Mouse (Mus musculus) myocyte (in vitro differentiated cells): ENCODE measurements at regions not wholly inside any gene's neighbourhood (a gene's known extent, or its start where the extent isn't known, plus 50 kb on each side); places are given as distances from the start of the nearest gene placed in this dataset.

Experiments used
- CEBPB ChIP-seq: IDR thresholded peaks from 2 replicates; pipeline ENCODE4 v1.6.1; 2011; ENCODE audit warnings: mild to moderate bottlenecking, moderate library complexity; ENCODE audit not compliant: poor library complexity, insufficient read depth, severe bottlenecking
- E2F4 ChIP-seq: IDR thresholded peaks from one replicate; pipeline ENCODE4 v1.6.1; 2011; ENCODE audit warnings: mild to moderate bottlenecking, control low read depth, moderate library complexity; ENCODE audit not compliant: insufficient read depth
- MYOD1 ChIP-seq, 3 experiments: IDR thresholded peaks; one replicate each; pipeline ENCODE4 v1.6.1; 2011; ENCODE audit warnings: control low read depth in 2 of 3, low read depth in 2 of 3, mild to moderate bottlenecking in 2 of 3, moderate library complexity in 1 of 3; ENCODE audit not compliant: insufficient read length in 2 of 3, control insufficient read depth in 1 of 3
- MYOG ChIP-seq, 3 experiments: IDR thresholded peaks; one replicate each; pipeline ENCODE4 v1.6.1; 2011; ENCODE audit warnings: control low read depth in 2 of 3, low read depth in 2 of 3, mild to moderate bottlenecking in 2 of 3; ENCODE audit not compliant: insufficient read length in 2 of 3, control insufficient read depth in 1 of 3, insufficient read depth in 1 of 3
- POLR2A ChIP-seq: IDR thresholded peaks from one replicate; pipeline ENCODE4 v1.6.1; 2011; ENCODE audit warnings: low read depth, mild to moderate bottlenecking, control low read depth, moderate library complexity; ENCODE audit not compliant: insufficient read length
- POLR2AphosphoS2 ChIP-seq: IDR thresholded peaks from one replicate; pipeline ENCODE4 v1.6.1; 2011; ENCODE audit warnings: low read depth, control low read depth; ENCODE audit not compliant: insufficient read length
- USF1 ChIP-seq: IDR thresholded peaks from one replicate; pipeline ENCODE4 v1.6.1; 2011; ENCODE audit warnings: low read depth, mild to moderate bottlenecking, control low read depth, moderate library complexity

- TF ChIP-seq USF1 (no peak), MYOD1 (IDR thresholded peaks at IDR 0.05; ENCODE audit: control insufficient read depth in 1 of 3, insufficient read length in 2 of 3, low read depth in 2 of 3) (no peak), POLR2AphosphoS2 (no peak), POLR2A (no peak), E2F4 (no peak), MYOG (IDR thresholded peaks at IDR 0.05; ENCODE audit: control insufficient read depth in 1 of 3, insufficient read depth in 1 of 3, insufficient read length in 2 of 3, low read depth in 2 of 3) (no peak), CEBPB (no peak)
These were observed 83.8 kb upstream of the Mark1 start for GRCm38 (mm10) chr1:185083191-185083590.
